Mouse (Mus musculus): Measurements from ENCODE around the gene Myh3. TPM values are rescaled to one million over a fixed set of nuclear protein-coding genes. Genes with fewer than 3 reads are reported as not detected.
"Not testable (repeated sequence)": the region's sequence is repeated elsewhere in the genome, so short reads cannot be mapped to it uniquely, and the experiment has no call there.

Myh3 gene
- total RNA-seq, 2 experiments from 2014 or later, result 3.2 to 28.8 TPM

- no peak for DNase-seq (ENCODE audit: low spot score in 2 of 2)
These were observed 1.3 kb upstream of the Myh3 start for GRCm38 (mm10) chr11:67076781-67077180.

GRCm38 (mm10) chr11:67077435-67077834 is 665 bp upstream of the Myh3 start:
- no peak for DNase-seq (ENCODE audit: low spot score in 2 of 2)

- no peak for DNase-seq (ENCODE audit: low spot score in 2 of 2)
These were observed 788 bp downstream of the Myh3 start for GRCm38 (mm10) chr11:67078888-67079287.

GRCm38 (mm10) chr11:67079740-67080139 is 1.6 kb downstream of the Myh3 start:
- DNase-seq (ENCODE audit: low spot score in 2 of 2), result no peak

- DNase-seq (ENCODE audit: low spot score in 2 of 2), result peak in 1 of 2 experiments; percentile 17
These were observed 2.1 kb downstream of the Myh3 start for GRCm38 (mm10) chr11:67080168-67080567.

- DNase-seq (ENCODE audit: low spot score in 2 of 2), result peak in 1 of 2 experiments; percentile 14
These were observed 3.1 kb downstream of the Myh3 start for GRCm38 (mm10) chr11:67081125-67081649.

GRCm38 (mm10) chr11:67082188-67082587 is 4.1 kb downstream of the Myh3 start:
- DNase-seq (ENCODE audit: low spot score in 2 of 2), result no peak

DNA sequence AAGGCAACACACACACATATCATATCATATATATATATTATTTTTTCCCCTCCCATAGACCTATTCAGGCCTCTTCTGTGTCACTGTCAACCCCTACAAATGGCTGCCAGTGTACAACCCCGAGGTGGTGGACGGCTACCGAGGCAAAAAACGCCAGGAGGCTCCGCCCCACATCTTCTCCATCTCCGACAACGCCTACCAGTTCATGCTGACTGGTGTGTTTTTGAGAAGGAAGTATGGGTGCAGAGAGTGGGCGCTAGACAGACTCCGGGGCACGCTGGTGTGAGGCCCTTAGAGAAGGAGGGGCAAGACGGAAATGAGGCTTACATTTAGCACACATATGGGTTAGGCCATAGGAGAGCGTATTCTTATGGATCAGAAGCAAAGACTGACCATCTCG is 4.7 kb downstream of the Myh3 start:
- no peak for DNase-seq (ENCODE audit: low spot score in 2 of 2)

DNA sequence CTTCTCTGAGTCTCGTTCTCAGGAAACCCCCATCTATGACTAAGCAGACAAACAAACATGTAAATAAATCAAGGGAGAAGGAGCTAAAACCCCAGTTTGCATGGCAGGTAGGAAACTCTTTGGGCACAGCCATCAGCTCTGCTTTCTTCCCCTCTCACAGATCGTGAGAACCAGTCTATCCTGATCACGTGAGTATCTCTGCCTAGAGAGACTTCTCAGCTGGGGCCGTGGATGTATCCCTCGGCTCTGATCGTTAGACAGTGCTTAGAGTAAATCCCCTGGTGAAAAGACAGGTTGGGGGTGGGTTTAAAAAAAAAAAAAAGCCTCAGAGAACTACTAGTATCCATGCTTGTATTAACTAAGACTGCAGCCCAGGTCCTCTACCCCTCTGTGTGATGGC is 5.1 kb downstream of the Myh3 start:
- no peak for DNase-seq (ENCODE audit: low spot score in 2 of 2)

GRCm38 (mm10) chr11:67083712-67084340 is 5.7 kb downstream of the Myh3 start:
- no peak for DNase-seq (ENCODE audit: low spot score in 2 of 2)

DNA sequence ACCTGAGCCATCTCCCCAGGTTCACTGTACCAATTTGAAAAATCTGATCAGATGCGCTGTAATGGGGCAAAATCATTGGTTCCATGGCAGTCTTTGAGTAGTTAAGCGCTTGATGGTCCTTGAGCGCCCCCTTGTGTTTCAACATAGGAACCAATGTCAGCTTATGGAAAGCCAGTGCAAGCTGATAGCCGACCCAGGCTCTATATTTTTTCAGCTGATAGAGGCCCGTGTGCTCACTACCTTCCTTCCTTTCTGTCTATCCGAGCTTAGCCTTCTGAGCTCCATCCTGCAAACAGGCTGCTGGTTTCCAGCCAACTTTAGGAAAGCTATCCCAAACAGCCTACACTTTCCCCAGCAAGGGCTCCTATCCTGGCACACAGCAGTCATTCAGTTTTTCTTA is 7.4 kb downstream of the Myh3 start:
- DNase-seq (ENCODE audit: low spot score in 2 of 2), result peak in 1 of 2 experiments; percentile 35

- no peak for DNase-seq (ENCODE audit: low spot score in 2 of 2)
These were observed 8.5 kb downstream of the Myh3 start for GRCm38 (mm10) chr11:67086467-67087164.

- no peak for DNase-seq (ENCODE audit: low spot score in 2 of 2)
These were observed 9.1 kb downstream of the Myh3 start for GRCm38 (mm10) chr11:67087225-67087624.

DNA sequence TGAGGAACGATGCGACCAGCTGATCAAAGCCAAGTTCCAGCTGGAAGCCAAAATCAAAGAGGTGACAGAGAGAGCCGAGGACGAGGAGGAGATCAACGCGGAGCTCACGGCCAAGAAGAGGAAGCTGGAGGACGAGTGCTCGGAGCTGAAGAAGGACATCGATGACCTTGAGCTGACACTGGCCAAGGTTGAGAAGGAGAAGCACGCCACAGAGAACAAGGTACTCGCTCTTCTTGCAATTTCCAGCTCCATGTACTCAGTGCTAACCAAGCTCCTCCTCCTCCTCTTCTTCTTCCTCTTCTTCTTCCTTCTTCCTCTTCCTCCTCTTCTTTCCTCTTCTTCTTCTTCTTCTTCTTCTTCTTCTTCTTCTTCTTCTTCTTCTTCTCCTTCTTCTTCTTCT is 14.3 kb downstream of the Myh3 start:
- not testable (repeated sequence) for DNase-seq (ENCODE audit: low spot score in 2 of 2)

- no peak for DNase-seq (ENCODE audit: low spot score in 2 of 2)
These were observed 15.1 kb downstream of the Myh3 start for GRCm38 (mm10) chr11:67093201-67093600.

GRCm38 (mm10) chr11:67093652-67094051 is 15.6 kb downstream of the Myh3 start:
- DNase-seq (ENCODE audit: low spot score in 2 of 2), result no peak

GRCm38 (mm10) chr11:67094470-67094869 is 16.4 kb downstream of the Myh3 start:
- DNase-seq (ENCODE audit: low spot score in 2 of 2), result no peak

- DNase-seq (ENCODE audit: low spot score in 2 of 2), result no peak
These were observed 19.6 kb downstream of the Myh3 start for GRCm38 (mm10) chr11:67097709-67098108.

DNA sequence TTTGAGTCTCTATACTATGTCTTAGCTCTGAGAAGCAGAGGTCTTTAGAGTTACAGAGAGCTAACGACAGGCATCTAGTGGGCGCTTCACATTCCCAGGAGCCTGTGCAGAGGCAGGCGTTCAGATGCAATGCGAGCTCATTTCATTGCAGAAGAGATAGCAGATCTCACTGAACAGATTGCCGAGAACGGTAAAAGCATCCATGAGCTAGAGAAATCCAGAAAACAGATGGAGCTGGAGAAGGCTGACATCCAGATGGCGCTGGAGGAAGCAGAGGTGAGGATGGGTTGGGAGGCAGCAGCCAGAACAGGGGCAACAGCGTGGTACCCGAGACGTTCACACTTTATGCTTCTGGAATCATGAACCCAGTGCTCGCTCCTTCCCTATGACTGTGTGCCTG is 20.3 kb downstream of the Myh3 start:
- DNase-seq (ENCODE audit: low spot score in 2 of 2), result no peak

DNA sequence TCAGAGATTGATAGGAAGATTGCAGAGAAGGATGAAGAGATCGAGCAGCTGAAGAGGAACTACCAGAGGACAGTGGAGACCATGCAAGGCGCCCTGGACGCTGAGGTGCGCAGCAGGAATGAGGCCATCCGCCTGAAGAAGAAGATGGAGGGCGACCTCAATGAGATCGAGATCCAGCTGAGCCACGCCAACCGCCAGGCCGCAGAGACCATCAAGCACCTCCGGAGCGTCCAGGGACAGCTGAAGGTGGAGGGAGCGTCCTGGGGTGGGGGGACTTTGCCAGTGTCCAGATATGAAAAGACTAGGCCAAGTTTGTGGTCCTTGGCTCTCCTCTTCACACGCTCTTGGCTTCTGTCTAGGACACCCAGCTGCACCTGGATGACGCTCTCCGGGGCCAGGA is 21.1 kb downstream of the Myh3 start:
- DNase-seq (ENCODE audit: low spot score in 2 of 2), result no peak

DNA sequence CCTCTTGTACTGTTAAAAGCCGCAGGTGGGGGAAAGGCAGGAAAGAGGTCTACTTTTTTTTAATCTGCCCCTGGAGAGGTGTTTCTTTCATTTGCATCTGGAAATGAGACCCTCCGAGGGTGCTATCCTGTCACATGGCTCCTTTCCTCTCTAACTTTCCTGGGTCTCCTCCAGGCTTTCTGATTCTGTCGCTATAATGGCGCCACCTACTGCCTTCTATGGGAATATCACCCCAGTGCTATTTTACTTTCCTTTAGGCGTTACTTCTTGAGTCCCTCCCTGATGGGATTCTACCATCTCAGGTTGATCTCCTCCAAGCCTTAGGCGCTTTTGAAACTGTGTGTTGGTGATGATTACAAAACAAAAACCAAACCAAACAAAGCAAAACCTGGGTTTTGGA is 22.1 kb downstream of the Myh3 start:
- DNase-seq (ENCODE audit: low spot score in 2 of 2), result no peak

GRCm38 (mm10) chr11:67101713-67102112 is 23.6 kb downstream of the Myh3 start:
- DNase-seq (ENCODE audit: low spot score in 2 of 2), result no peak

GRCm38 (mm10) chr11:67103256-67103655 is 25.2 kb downstream of the Myh3 start:
- no peak for DNase-seq (ENCODE audit: low spot score in 2 of 2)
